Mouse (Mus musculus) intestine, embryonic 16.5 days (tissue): ENCODE data around the gene Tm6sf1. TPM values are rescaled to one million over a fixed set of nuclear protein-coding genes. Genes with fewer than 3 reads are reported as not detected.
A peak's percentile ranks its signal among the peaks of the same experiment; 100 is the strongest.

ENCODE experiments used
- ATAC-seq: fragments of 200-750 bp; cut with Nextera tagmentation; 2 replicates; pipeline ENCODE4 v1.8.0; 2017; ENCODE audit warnings: moderate TSS enrichment, moderate library complexity
- H3K27ac ChIP-seq: fragments of 300-500 bp; sonication (generic); 2 replicates; pipeline ENCODE4 v1.5.1; 2014; ENCODE audit warnings: mild to moderate bottlenecking, low read length
- H3K27me3 ChIP-seq: fragments of 300-500 bp; sonication (generic); replicated peaks from 2 replicates; pipeline ENCODE4 v1.6.1; 2014; ENCODE audit warnings: low read length, control low read depth, mixed read lengths; ENCODE audit not compliant: control insufficient read depth, insufficient read depth
- H3K36me3 ChIP-seq: fragments of 300-500 bp; sonication (generic); 2 replicates; pipeline ENCODE4 v1.6.1; 2014; ENCODE audit warnings: low read length, control low read depth; ENCODE audit not compliant: control insufficient read depth, insufficient read depth
- H3K4me1 ChIP-seq: fragments of 300-500 bp; sonication (generic); 2 replicates; pipeline ENCODE4 v1.6.1; 2014; ENCODE audit warnings: low read length, control low read depth, mixed read lengths; ENCODE audit not compliant: control insufficient read depth, insufficient read depth
- H3K4me2 ChIP-seq: fragments of 300-500 bp; sonication (generic); 2 replicates; pipeline ENCODE4 v1.6.1; 2014; ENCODE audit warnings: low read depth, low read length, control low read depth
- H3K4me3 ChIP-seq: fragments of 300-500 bp; sonication (generic); 2 replicates; pipeline ENCODE4 v1.5.1; 2014; ENCODE audit warnings: mild to moderate bottlenecking, low read length
- H3K9ac ChIP-seq: fragments of 300-500 bp; sonication (generic); 2 replicates; pipeline ENCODE4 v1.6.1; 2014; ENCODE audit warnings: low read depth, low read length
- H3K9me3 ChIP-seq: fragments of 300-500 bp; sonication (generic); 2 replicates; pipeline ENCODE4 v1.6.1; 2016; ENCODE audit warnings: low read length, control low read depth; ENCODE audit not compliant: control insufficient read depth
- WGBS: fragments of 180-500 bp; shearing (Covaris S2); extraction: QIAGEN DNeasy Blood & Tissue Kit; methylation state at CpG from one replicate; pipeline ENCODE4 v1.1.7; 2014; 5-methylcytosine and 5-hydroxymethylcytosine counted together
- polyA plus RNA-seq: library from polyadenylated mRNA; unstranded; fragments of >200 nt; fragmentation: Nextera tagmentation; extraction: Ambion mirVana; gene quantifications from 2 replicates; pipeline ENCODE4 v1.2.1, GENCODE M21; 2015

Tm6sf1 gene
- polyA plus RNA-seq, 1 experiment from 2014 or later: 18.0 TPM

DNA sequence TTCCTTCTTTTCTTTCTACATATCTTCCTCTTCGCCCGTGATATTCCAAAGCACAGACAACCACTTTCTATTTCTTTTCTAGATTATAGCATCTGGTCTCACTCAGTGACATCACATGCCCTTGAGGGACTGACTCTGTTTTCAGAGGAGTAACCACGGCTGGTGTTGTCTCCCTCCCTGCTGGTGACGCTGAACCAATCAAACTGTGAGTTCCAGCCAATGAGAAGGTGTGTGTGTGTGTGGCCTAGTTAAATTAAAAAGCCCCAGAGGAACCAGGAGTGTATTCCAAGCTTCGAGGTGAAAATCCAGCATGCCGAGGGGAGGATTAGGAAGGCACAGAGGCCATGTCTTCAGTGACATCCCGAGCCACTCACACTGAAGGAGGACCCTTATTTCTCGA lies 11.8 kb upstream of the Tm6sf1 start:
- H3K36me3 ChIP-seq: no peaks in the 10 kb centered on the region
- H3K9me3 ChIP-seq: no peaks in the 10 kb centered on the region
- no peaks in the 10 kb centered on the region for H3K27me3 ChIP-seq
- no peak overlapping the region for H3K27ac ChIP-seq
- no peak overlapping the region for H3K9ac ChIP-seq
- no peak overlapping the region for H3K4me3 ChIP-seq
- no peak overlapping the region for H3K4me2 ChIP-seq
- 38% methylated on average over 8 of the region's 8 CpGs for WGBS
- no peak for ATAC-seq
- no peaks in the 10 kb centered on the region for H3K4me1 ChIP-seq

DNA sequence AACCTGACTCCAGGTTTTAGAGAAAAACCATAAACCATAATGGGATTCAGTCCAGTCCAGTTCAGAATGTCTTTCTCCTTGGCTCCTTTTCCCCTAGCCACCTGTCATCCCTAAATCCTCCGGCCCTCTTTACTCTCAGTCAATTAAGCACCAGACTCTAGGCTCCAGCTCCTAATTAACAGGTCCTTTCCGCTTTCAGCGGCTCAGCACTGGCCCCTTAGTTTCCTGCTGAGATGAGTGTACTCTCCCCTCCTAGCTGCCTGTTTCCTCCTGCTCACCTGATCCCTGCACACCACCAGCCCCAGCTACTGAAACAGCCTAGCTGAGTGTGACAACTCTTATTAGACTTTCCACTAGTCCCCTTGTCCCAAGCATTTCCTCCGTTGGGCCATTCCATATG lies 11.0 kb upstream of the Tm6sf1 start:
- no peak for ATAC-seq
- no peak overlapping the region for H3K4me2 ChIP-seq
- H3K4me1 ChIP-seq: no peaks in the 10 kb centered on the region
- H3K9ac ChIP-seq: no peak overlapping the region
- H3K27ac ChIP-seq: no peak overlapping the region
- WGBS: 51% methylated on average over 4 of the region's 4 CpGs
- H3K4me3 ChIP-seq: no peak overlapping the region
- no peaks in the 10 kb centered on the region for H3K36me3 ChIP-seq
- H3K27me3 ChIP-seq: no peaks in the 10 kb centered on the region
- no peaks in the 10 kb centered on the region for H3K9me3 ChIP-seq

DNA sequence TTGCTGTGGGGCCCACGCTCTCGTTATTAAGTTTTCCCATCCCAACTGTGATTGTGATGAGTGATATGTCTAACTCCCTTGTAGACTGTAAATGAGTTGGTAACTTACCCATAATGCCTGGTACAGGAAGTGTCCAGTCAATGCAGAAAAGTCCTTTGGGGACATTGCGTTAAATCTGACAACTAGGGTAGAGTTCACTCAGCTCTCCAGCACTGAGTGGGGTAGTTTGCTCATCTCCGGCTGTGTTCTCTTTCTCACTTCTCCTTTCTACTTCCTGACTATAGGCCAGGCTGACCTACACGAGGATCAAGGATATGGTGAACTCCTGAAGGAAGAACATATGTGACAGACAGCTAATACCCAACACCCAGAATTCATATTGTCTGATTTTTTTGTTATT lies 9.6 kb upstream of the Tm6sf1 start:
- no peaks in the 10 kb centered on the region for H3K27me3 ChIP-seq
- no peak overlapping the region for H3K27ac ChIP-seq
- no peak overlapping the region for H3K4me2 ChIP-seq
- no peaks in the 10 kb centered on the region for H3K4me1 ChIP-seq
- H3K36me3 ChIP-seq: no peaks in the 10 kb centered on the region
- ATAC-seq: no peak
- no peak overlapping the region for H3K4me3 ChIP-seq
- 84% methylated on average over 5 of the region's 5 CpGs for WGBS
- no peaks in the 10 kb centered on the region for H3K9me3 ChIP-seq
- H3K9ac ChIP-seq: no peak overlapping the region

DNA sequence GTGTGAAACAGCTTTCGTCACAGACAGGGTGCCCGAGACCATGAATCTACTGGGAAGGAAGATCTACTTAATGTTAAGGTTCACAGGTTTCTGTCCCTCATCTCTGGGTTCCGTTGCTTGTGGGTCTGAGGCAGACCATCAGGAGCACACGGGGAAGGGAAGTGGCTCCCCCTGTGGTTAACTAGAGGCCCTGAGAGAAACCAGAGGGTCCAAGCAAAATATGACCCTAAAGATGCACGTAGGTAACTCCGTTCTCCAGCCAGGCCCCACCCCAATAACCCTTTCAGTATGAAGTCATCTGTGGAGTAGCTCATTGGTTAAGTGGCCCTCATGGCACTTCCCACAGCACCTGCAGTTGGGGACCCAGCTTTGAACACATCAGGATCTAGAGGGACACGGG lies 9.2 kb upstream of the Tm6sf1 start:
- ATAC-seq: no peak
- 92% methylated on average over 7 of the region's 7 CpGs for WGBS
- Histone ChIP-seq H3K4me2 (no peak overlapping the region), H3K4me3 (no peak overlapping the region), H3K4me1 (no peaks in the 10 kb centered on the region), H3K36me3 (no peaks in the 10 kb centered on the region), H3K9me3 (no peaks in the 10 kb centered on the region), H3K9ac (no peak overlapping the region), H3K27ac (no peak overlapping the region), H3K27me3 (no peaks in the 10 kb centered on the region)

DNA sequence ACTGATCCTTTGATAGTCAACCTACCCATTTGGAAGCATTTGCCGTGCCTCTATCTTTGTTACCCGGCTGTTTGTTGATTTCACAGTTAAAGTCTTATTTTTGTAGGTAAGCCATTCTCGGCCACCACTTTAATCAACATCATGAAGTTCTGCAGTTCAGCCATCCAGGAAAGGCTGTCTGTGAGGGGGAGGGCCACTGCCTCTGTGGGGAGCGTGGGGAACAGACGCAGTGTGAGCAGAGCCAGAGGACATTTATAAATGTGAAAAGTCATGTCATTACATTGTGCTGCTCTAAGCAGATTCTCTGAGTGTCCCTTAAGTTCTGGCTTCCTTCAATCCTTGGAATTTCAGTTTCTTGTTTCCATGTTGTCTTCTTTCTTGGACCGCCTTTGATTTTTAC lies 8.6 kb upstream of the Tm6sf1 start:
- H3K4me3 ChIP-seq: no peak overlapping the region
- H3K27ac ChIP-seq: no peak overlapping the region
- no peaks in the 10 kb centered on the region for H3K36me3 ChIP-seq
- ATAC-seq: no peak
- H3K4me2 ChIP-seq: no peak overlapping the region
- H3K9me3 ChIP-seq: no peaks in the 10 kb centered on the region
- 68% methylated on average over 6 of the region's 6 CpGs for WGBS
- H3K27me3 ChIP-seq: no peaks in the 10 kb centered on the region
- H3K4me1 ChIP-seq: no peaks in the 10 kb centered on the region
- no peak overlapping the region for H3K9ac ChIP-seq

DNA sequence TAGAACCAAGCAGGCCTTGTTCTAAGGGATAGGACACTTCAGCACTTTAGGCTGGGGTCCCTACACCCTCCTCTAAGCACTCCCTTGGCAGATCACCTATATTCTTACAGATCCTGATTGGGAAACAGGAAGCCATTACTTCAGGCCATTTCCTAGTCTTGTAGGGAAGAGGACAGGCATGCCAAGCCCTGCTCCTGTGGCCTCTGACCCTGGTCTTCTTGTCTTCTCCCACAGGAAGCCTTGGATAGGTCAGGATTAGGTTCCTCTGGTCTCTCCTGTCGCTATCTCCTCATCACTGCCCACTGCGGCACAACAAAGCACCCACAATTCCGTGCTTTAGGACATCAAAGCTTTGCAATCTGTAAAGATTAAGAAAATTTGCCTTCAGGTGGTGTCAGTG lies 7.1 kb upstream of the Tm6sf1 start:
- Histone ChIP-seq H3K9ac (no peak overlapping the region), H3K27me3 (no peaks in the 10 kb centered on the region), H3K9me3 (no peaks in the 10 kb centered on the region), H3K4me1 (no peaks in the 10 kb centered on the region), H3K4me3 (no peak overlapping the region), H3K36me3 (no peaks in the 10 kb centered on the region), H3K27ac (no peak overlapping the region), H3K4me2 (no peak overlapping the region)
- 75% methylated on average over 3 of the region's 3 CpGs for WGBS
- ATAC-seq: no peak

DNA sequence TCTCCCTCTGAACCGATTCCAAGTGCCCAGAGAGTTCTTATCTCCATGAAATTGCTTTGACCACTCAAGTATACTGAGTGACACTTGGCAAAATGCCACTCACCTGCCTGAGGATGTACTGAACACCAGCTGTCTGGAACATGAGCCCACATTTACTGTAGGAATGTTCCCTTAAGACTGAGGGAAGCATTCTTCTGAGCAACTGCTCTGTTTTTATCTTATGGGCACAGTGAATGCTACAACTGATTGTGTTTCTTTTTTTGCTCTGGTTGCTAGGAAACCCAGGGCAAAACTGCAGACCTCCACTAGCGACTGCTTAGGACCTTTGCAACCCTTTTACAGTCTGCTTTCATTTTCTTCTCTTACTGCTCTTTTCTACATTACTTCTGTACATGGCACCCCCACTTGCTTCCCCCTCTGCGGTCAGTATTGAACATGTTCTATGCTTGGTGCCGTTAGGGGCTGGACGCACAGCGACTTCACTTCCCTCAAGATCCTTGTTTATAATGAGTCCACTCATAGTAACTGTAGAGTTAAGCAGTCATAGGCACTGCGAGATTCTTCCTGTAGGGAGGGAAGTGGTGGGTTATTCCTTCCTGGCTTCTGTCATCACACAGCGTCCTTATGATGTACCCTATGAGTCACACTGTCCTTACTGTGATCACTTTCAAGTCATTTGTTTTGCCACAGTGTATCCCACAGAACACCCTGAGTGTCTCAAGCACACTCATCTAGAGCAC lies 4.1 kb upstream of the Tm6sf1 start:
- 65% methylated on average over 8 of the region's 8 CpGs for WGBS
- Histone ChIP-seq H3K27me3 (peaks cover 25% of the 10 kb centered on the region), H3K27ac (no peak overlapping the region), H3K4me2 (no peak overlapping the region; the same call in 1 of the 2 replicates), H3K36me3 (no peaks in the 10 kb centered on the region), H3K9ac (no peak overlapping the region), H3K4me3 (no peak overlapping the region), H3K4me1 (no peaks in the 10 kb centered on the region; the same call in 1 of the 2 replicates), H3K9me3 (no peaks in the 10 kb centered on the region)
- no peak for ATAC-seq

DNA sequence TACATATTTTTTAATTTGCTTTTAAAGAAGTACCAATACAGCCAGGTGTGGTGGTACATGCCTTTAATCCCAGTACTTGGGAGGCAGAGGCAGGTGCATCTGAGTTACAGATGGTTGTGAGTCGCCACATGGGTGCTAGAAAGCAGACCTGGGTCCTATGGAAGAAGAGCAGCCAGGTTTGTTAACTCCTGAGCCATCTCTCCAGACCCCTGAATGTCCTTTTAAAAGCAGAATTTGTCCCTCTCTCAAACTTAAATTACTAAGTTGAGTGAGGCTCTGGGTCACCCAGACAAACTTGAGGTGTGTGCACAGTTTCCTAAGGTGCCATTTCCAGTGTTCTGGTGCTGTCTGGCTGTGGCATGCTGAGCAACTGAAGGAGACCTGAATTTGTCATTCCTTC lies 3.1 kb upstream of the Tm6sf1 start, which contains the start of gene Gm10160:
TSS of gene Gm10160 (minus strand) at position 101 of the 400 bp plus-strand sequence.
- Histone ChIP-seq H3K4me1 (no peaks in the 10 kb centered on the region; the same call in 1 of the 2 replicates), H3K4me3 (no peak within 1 kb of the TSS), H3K27me3 (peaks cover 25% of the 10 kb centered on the region), H3K9ac (no peak within 1 kb of the TSS), H3K4me2 (no peak within 1 kb of the TSS; the same call in 1 of the 2 replicates), H3K9me3 (no peaks in the 10 kb centered on the region), H3K27ac (no peak within 1 kb of the TSS), H3K36me3 (no peaks in the 10 kb centered on the region)
- WGBS: 78% methylated on average over 1 of the region's 1 CpGs
- no peak for ATAC-seq

DNA sequence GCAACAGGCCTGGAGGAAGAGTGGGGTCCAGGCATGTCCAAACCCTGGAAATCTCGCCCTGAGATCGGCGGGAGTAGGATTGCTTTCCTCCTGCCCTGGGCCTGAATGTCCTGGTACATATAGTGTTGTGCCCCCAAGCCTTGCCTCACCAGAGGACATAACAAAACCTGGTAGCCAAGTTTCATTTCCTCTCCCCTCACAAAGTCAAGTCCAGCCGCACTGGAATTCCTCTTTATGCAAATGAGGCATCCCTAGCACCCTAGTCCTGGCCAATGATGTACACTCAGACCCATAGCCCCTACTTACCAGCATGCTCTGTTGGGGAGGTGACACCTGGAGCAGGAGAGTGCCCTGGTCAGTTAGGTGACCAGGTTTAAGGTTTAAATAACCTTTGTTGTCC lies 2.6 kb upstream of the Tm6sf1 start:
- Histone ChIP-seq H3K27me3 (peaks cover 25% of the 10 kb centered on the region), H3K4me2 (no peak overlapping the region), H3K9ac (no peak overlapping the region), H3K27ac (no peak overlapping the region), H3K4me3 (no peak overlapping the region), H3K9me3 (no peaks in the 10 kb centered on the region), H3K4me1 (no peaks in the 10 kb centered on the region; the same call in 1 of the 2 replicates), H3K36me3 (no peaks in the 10 kb centered on the region)
- 69% methylated on average over 4 of the region's 4 CpGs for WGBS
- no peak for ATAC-seq

DNA sequence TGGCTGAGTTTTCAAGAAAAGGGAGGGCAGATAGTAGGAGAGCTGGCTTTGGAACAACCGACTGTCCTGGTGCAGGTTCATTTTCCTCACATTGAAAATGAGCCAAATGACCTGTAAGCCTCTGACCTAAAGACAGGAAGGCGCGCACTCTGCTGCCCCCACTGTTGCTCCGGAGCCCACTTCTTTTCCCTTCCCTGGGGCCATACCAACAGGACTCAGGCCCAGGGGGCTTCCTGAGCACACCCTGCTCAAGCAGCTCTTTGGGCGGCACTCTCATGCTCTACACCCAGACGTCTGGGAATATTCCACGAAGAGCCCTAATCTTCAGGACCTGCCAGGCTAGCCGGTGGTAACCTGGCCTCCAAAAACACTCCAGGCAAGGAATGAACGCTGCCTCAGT lies 565 bp upstream of the Tm6sf1 start:
- Histone ChIP-seq H3K4me3 (no peak overlapping the region), H3K4me1 (no peaks in the 10 kb centered on the region; the same call in 1 of the 2 replicates), H3K9ac (peak overlapping the region; percentile 71; the same call in 1 of the 2 replicates), H3K27me3 (peaks cover 25% of the 10 kb centered on the region), H3K27ac (no peak overlapping the region), H3K9me3 (no peaks in the 10 kb centered on the region), H3K36me3 (no peaks in the 10 kb centered on the region), H3K4me2 (peak overlapping the region; percentile 94)
- 24% methylated on average over 9 of the region's 9 CpGs for WGBS
- ATAC-seq: no peak
